Mouse (Mus musculus) hindbrain, postnatal 0 days (tissue): Measurements from ENCODE around the gene Trim16. TPM values are rescaled to one million over a fixed set of nuclear protein-coding genes. Genes with fewer than 3 reads are reported as not detected.

ENCODE experiments used
- ATAC-seq: fragments of 200-750 bp; cut with Nextera tagmentation; 2 replicates; pipeline ENCODE4 v1.8.0; 2017; ENCODE audit warnings: mild to moderate bottlenecking, moderate TSS enrichment, moderate library complexity
- DNase-seq: peaks from one replicate; pipeline ENCODE4 v3.0.0-alpha.2; 2015; ENCODE audit warnings: low spot score
- H3K27ac ChIP-seq: fragments of 300-500 bp; sonication (generic); 2 replicates; pipeline ENCODE4 v1.5.1; 2014; ENCODE audit warnings: mild to moderate bottlenecking
- H3K27me3 ChIP-seq: fragments of 300-500 bp; sonication (generic); 2 replicates; pipeline ENCODE4 v1.6.1; 2014; ENCODE audit warnings: low read length, mixed read lengths; ENCODE audit not compliant: insufficient read depth
- H3K36me3 ChIP-seq: fragments of 300-500 bp; sonication (generic); 2 replicates; pipeline ENCODE4 v1.6.1; 2014; ENCODE audit warnings: low read length, mixed read lengths; ENCODE audit not compliant: insufficient read depth
- H3K4me1 ChIP-seq: fragments of 300-500 bp; sonication (generic); 2 replicates; pipeline ENCODE4 v1.6.1; 2014; ENCODE audit warnings: antibody characterized with exemption, low read length, mixed read lengths; ENCODE audit not compliant: insufficient read depth
- H3K4me2 ChIP-seq: fragments of 300-500 bp; sonication (generic); 2 replicates; pipeline ENCODE4 v1.6.1; 2014; ENCODE audit warnings: low read depth, mild to moderate bottlenecking, low read length, moderate library complexity, mixed read lengths
- H3K4me3 ChIP-seq: fragments of 300-500 bp; sonication (generic); 2 replicates; pipeline ENCODE4 v1.5.1; 2014; ENCODE audit warnings: low read length
- H3K9ac ChIP-seq: fragments of 300-500 bp; sonication (generic); replicated peaks from 2 replicates; pipeline ENCODE4 v1.6.1; 2014; ENCODE audit warnings: mild to moderate bottlenecking, low read length, moderate library complexity, mixed read lengths
- H3K9me3 ChIP-seq: fragments of 300-500 bp; sonication (generic); 2 replicates; pipeline ENCODE4 v1.6.1; 2016; ENCODE audit warnings: low read length, mixed read lengths
- CTCF ChIP-seq: IDR thresholded peaks from 2 replicates; pipeline ENCODE4 v1.5.1; 2016; ENCODE audit warnings: antibody characterized with exemption, control low read depth, low read depth
- WGBS: fragments of 180-500 bp; shearing (Covaris S2); extraction: QIAGEN DNeasy Blood & Tissue Kit; methylation state at CpG from one replicate; pipeline ENCODE4 v1.1.7; 2014; 5-methylcytosine and 5-hydroxymethylcytosine counted together
- polyA plus RNA-seq: library from polyadenylated mRNA; unstranded; fragments of >200 nt; fragmentation: Nextera tagmentation; extraction: Ambion mirVana; gene quantifications from 2 replicates; pipeline ENCODE4 v1.2.1, GENCODE M21; 2015
- total RNA-seq: library from RNA; depleted of rRNA; stranded (reverse); fragments of >200 nt; gene quantifications from 2 replicates; pipeline ENCODE4 v1.2.3, GENCODE M21; 2014

The Trim16 gene
- total and polyA plus RNA-seq, 2 experiments from 2014 or later: 5.2 to 5.5 TPM

DNA sequence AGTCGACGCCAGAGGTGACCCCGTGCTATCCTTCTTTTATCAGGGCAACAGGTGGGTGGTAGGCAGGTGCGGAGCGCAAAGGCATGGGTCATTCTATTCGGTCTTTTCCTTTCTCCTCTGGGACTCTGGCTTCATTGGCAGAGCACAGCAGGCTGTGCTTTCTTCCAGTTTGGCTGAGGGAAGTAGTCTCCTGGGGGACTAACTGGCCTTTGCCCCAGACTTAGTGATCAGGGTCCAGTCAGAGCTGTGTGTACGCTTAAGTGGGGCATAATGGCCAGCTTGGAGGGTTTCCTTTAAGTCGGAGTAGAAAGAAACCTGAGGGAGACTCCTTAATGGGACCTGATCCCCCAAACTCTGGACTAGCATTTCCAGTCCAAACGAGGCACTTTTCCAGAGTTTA lies 53.4 kb downstream of the Trim16 start:
- Histone ChIP-seq H3K4me2 (no peak overlapping the region), H3K9me3 (no peaks in the 10 kb centered on the region), H3K36me3 (no peaks in the 10 kb centered on the region), H3K27me3 (no peaks in the 10 kb centered on the region), H3K4me3 (no peak overlapping the region), H3K27ac (no peak overlapping the region), H3K9ac (no peak overlapping the region), H3K4me1 (no peaks in the 10 kb centered on the region)
- TF ChIP-seq CTCF: no peak
- no peak for DNase-seq
- no peak for ATAC-seq
- WGBS: 78% methylated on average over 9 of the region's 9 CpGs

DNA sequence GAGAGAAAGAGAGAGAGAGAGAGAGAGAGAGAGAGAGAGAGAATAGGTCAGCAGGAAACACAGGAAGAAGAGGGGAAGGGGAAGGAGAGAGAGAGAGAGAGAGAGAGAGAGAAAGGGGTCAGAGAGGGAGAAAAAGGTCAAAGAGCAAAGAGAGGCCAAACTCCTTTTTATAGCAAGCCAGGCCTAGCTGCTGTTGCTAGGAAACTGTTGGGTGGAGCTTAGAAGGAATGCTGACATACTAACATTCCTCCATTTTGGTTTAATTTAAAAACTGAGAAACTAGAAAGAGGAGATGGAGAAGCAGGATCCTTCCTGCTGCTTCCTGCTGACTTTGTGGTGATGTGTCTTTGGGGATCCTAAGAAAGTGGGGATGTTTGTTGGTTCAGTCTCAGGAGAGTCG lies 55.7 kb downstream of the Trim16 start:
- Histone ChIP-seq H3K9ac (no peak overlapping the region), H3K4me3 (no peak overlapping the region), H3K4me2 (no peak overlapping the region), H3K4me1 (no peaks in the 10 kb centered on the region), H3K27me3 (no peaks in the 10 kb centered on the region), H3K36me3 (no peaks in the 10 kb centered on the region), H3K9me3 (no peaks in the 10 kb centered on the region), H3K27ac (no peak overlapping the region)
- DNase-seq: no peak
- ATAC-seq: no peak
- no peak for TF ChIP-seq CTCF
- 73% methylated on average over 1 of the region's 1 CpGs for WGBS

DNA sequence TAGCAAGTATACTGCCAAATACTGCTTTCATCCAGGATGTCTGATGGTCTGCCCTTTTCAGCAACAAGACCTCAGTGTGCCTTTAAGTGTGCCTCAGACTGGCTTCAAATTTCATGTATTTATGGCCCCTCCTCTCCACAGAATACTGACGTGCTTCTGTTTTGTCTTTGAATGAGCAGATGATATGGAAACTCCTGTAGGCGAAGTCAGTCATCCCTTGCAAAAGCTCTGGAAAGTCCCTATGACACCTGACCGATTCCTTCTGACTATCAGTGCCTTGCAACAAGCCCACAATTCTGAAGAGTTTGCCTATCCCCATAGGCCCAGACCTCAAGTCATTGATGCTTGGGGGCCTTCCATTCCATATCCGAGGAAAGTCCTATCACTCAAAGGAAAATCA lies 56.4 kb downstream of the Trim16 start:
- Histone ChIP-seq H3K27me3 (no peaks in the 10 kb centered on the region), H3K4me3 (no peak overlapping the region), H3K9ac (no peak overlapping the region), H3K36me3 (no peaks in the 10 kb centered on the region), H3K9me3 (no peaks in the 10 kb centered on the region), H3K27ac (no peak overlapping the region), H3K4me2 (no peak overlapping the region), H3K4me1 (no peaks in the 10 kb centered on the region)
- DNase-seq (no peak), ATAC-seq (no peak)
- no peak for TF ChIP-seq CTCF
- 88% methylated on average over 4 of the region's 4 CpGs for WGBS

DNA sequence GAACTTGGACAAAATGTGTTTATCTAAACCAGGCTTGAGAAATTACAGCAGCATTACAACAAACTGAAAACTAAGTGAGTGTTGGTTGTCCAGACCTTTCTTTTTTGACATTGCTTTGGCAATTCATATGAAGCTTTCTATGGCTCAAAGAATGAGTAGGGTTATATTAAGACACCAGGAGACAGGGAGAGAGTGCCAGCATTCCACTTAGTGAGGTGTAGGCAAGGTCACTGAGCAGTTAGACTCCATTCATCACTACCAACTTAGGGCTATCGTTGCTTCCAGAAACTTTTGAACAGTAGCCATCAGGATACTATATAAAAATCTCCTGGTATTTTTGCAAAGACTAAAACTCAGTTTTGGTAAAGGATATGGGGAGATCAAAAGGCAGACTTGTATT lies 57.4 kb downstream of the Trim16 start:
- no peaks in the 10 kb centered on the region for H3K27me3 ChIP-seq
- ATAC-seq (no peak), DNase-seq (no peak)
- no peak overlapping the region for H3K4me3 ChIP-seq
- no peak overlapping the region for H3K4me2 ChIP-seq
- no peaks in the 10 kb centered on the region for H3K9me3 ChIP-seq
- H3K4me1 ChIP-seq: no peaks in the 10 kb centered on the region
- WGBS: 83% methylated on average over 1 of the region's 1 CpGs
- H3K9ac ChIP-seq: no peak overlapping the region
- H3K27ac ChIP-seq: no peak overlapping the region
- TF ChIP-seq CTCF: no peak
- H3K36me3 ChIP-seq: no peaks in the 10 kb centered on the region

DNA sequence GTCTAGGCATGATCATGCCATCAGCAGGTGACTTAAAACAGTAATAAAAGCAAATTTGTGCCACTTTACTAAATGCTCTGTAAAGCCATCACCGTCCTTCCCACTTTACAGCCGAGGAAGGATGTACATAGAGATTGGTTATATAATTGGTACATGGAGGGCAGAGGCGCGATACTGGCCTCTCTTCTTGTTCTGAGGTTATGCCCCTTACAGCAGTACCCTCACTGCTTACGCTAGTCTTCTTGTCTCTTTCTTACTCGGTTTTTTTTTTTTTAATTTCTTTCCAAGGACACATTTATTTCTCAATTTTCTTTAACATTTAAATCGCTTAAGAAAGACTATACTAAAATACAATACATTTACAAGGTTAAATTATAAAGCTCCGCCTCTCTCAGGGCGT lies 58.7 kb downstream of the Trim16 start:
- Histone ChIP-seq H3K36me3 (no peaks in the 10 kb centered on the region), H3K9ac (peak overlapping the region; percentile 79; the same call in 1 of the 2 replicates), H3K27me3 (no peaks in the 10 kb centered on the region), H3K27ac (no peak overlapping the region), H3K9me3 (no peaks in the 10 kb centered on the region), H3K4me1 (no peaks in the 10 kb centered on the region), H3K4me3 (peak overlapping the region; percentile 67), H3K4me2 (peak overlapping the region; percentile 81)
- TF ChIP-seq CTCF: no peak
- DNase-seq: no peak
- no peak for ATAC-seq
- 24% methylated on average over 9 of the region's 9 CpGs for WGBS

DNA sequence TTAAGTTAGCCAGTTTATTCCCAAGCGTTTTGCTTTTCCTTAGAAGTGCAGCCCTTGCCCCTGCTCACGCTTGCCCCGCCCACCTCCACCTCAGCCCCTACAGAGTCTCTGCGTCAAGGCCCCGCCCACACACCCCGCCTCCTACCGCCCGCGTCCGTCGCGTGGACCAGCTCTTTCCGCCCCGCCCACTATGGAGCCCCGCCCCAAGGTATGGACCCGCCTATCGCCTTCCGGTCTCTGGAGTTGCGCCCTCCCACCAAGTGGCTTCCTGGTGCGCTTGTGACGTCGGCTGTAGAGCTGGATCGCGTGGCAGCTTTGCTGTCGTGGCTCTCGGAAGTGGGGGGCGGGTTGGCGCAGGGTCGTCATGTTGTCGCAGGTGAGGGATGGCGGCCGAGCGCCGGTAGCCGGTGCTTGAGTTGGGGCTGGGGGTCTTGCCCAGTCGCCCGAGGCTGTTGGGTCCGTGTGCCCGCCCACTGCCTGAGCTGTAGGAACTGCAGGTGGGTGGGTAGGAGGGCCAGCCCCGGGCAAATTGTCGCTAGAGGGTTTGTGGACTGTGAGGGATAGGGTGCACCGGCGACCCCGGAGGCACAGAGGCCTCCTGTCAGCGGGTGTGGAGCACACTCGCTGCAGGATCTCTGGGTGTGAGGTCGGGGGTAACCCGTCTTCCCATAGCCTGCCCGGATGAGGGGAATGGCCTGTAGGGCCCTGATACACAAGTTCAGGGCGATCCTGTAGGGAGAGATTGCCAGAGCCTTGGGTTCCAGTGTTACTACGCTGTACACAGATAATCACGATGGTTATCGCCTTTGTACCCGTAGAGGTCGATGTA lies 59.4 kb downstream of the Trim16 start, which contains the start of gene Tvp23b:
Gene Tvp23b (plus strand): TSS at position 236 of the 829 bp plus-strand sequence.
- 2% methylated on average over 55 of the region's 55 CpGs for WGBS

DNA sequence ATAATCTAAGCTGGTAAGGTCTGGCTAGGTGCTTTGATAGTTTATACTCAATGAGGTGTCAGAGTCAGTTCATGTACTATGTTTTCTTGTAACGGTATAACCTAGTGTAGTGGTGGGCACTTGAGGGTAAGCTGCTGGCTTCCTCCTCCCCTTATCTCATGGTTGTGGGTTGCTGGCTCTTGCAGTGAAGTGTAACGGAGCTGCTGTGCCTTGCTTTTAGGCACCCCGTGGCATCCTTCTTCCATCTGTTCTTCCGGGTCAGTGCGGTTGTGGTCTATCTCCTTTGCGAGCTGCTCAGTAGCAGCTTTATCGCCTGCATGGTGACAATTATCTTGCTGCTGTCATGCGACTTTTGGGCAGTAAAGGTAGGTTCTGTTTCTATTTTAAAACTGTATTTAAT lies 63.4 kb downstream of the Trim16 start:
- no peak for DNase-seq
- H3K4me1 ChIP-seq: no peaks in the 10 kb centered on the region
- H3K27ac ChIP-seq: no peak overlapping the region
- no peak for TF ChIP-seq CTCF
- H3K9ac ChIP-seq: no peak overlapping the region
- no peak for ATAC-seq
- no peak overlapping the region for H3K4me3 ChIP-seq
- no peak overlapping the region for H3K4me2 ChIP-seq
- no peaks in the 10 kb centered on the region for H3K27me3 ChIP-seq
- peaks cover 22% of the 10 kb centered on the region; the same call in 1 of the 2 replicates for H3K36me3 ChIP-seq
- no peaks in the 10 kb centered on the region for H3K9me3 ChIP-seq
- 84% methylated on average over 8 of the region's 8 CpGs for WGBS

More for the DNA sequence above, 59.4 kb downstream of the Trim16 start, which contains the start of gene Tvp23b:
- Histone ChIP-seq H3K9ac (peak within 1 kb of the TSS; percentile 79), H3K36me3 (no peaks in the 10 kb centered on the region), H3K4me1 (no peaks in the 10 kb centered on the region), H3K27me3 (no peaks in the 10 kb centered on the region), H3K4me2 (peak within 1 kb of the TSS; percentile 81), H3K9me3 (no peaks in the 10 kb centered on the region), H3K27ac (peak within 1 kb of the TSS; percentile 86), H3K4me3 (peak within 1 kb of the TSS; percentile 67)
- TF ChIP-seq CTCF: no peak
- DNase-seq: peak; percentile 99
- ATAC-seq: peak; percentile 98
